Mouse (Mus musculus) WW6 (cell line): ENCODE measurements at regions not wholly inside any gene's neighbourhood (a gene's known extent, or its start where the extent isn't known, plus 50 kb on each side); places are given as distances from the start of the nearest gene placed in this dataset.

Source experiments
- DNase-seq: peaks from one replicate; pipeline ENCODE4 v3.0.0-alpha.2; 2013; ENCODE audit warnings: low read depth, low spot score

- DNase-seq = no peak
These were observed 79.6 kb upstream of the 1700025G04Rik start for GRCm38 (mm10) chr1:152169508-152169907.

GRCm38 (mm10) chr1:152168284-152168683 lies 78.4 kb upstream of the 1700025G04Rik start:
- no peak for DNase-seq

DNA sequence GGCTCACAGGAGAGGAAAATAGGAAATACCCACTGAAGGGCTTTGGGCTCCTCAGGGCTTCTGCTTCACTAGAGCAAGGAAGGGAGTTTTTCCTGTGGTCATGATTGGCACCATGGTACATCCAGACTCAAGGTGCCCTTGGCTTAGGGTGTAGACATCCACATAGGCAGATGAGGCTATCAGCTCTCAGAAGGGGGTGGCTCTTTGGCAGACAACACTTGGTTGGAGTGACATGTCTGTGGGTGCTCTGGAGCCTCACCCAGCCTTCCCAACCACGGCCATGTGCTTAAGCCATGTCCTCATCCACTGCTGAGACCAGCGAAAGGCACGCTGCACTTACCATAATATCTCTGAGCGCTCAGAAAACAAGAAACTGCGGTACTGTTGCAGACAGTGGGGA lies 77.8 kb upstream of the 1700025G04Rik start:
- no peak for DNase-seq

- no peak for DNase-seq
These were observed 75.6 kb upstream of the 1700025G04Rik start for GRCm38 (mm10) chr1:152165490-152165905.

DNA sequence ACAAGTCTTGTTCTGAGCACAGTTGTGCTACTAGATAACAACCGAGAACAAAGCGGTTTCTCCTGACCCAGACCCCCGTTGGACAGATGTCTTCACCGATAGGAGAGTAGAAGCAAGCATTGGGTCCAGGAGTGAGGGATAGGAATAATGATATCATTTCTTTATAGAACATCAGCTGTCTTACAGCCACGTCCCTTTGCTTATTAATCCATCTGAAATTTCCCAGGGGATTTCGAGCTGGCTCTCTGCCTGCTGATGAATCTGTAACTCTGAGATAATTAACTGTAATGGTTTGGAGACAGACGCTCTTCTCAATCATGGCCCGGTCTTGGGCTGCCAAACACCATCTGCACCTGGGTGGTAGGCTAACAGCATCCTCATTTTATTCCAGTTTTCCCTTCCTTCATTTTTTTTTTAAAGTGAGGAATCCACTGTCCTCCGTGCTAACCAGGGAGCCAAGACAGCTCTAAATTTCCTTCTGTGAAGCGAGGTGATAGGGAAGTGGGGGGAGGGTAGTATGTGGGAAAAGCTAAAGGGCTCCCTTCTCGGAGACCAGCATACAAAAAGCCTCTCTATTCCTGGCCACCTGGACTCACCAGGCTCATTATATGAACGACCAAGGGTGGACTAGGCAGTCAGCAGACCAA lies 75.0 kb upstream of the 1700025G04Rik start:
- DNase-seq = no peak

GRCm38 (mm10) chr1:152164212-152164611 lies 74.3 kb upstream of the 1700025G04Rik start:
- no peak for DNase-seq

DNA sequence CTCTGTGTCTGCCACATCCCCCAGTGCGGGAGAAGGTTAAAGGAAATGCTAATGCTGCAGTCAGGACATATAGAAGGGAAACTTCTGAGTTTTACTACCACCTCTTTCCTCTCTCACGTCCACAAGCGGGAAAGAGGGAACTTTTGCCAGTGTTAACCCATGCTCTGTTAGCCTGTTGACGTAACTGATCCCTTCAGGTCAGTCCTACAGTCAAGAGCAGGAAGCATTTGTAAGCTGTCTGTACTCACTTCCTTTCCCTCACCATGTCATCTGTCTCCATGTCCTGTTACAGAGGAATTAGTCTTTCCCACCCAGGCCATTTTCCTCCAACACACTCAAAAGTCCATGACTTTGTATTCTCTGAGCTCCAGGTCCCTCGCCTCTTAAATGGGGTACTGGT lies 62.5 kb upstream of the 1700025G04Rik start:
- no peak for DNase-seq

DNA sequence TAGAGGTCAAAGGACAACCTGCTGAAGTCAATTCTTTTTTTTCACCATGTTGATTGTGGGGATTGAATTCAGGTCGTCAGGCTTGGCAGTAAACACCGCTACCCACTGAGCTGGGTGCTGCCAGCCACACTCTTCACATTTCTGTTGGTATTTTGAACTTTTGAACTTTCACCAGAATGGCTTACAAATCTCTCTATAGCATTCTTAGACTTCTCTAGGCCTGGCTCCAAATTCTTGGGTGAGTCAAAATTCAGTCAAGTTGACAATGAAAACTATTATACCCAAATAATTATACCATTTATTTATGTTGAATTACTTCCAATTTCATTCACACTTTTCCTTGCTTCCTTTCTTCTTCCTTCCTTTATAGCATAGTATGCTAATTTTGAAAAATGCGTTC lies 58.8 kb upstream of the 1700025G04Rik start:
- DNase-seq = no peak

DNA sequence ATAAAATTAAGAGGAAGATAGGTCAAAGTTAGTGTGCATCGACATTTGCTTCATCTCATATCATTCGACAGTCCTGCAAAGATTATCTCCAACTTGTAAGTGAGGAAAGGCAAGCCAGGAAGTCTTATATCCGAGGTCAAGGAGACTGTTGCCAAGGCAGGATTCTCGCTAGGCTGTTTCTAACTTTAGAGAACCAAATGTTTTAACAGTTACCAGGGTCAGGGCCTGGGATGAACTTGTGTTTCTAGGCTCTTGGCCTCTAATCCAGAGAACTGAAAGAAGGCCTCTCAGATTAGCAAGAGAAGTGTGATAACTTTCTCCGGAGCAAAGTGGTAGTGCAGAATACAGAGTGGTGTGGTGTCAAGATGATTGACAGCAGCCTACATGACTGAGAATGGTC lies 50.2 kb upstream of the 1700025G04Rik start:
- no peak for DNase-seq
